Mouse (Mus musculus) kidney, embryonic 15.5 days (tissue): ENCODE measurements around the gene Nr5a1. TPM values are rescaled to one million over a fixed set of nuclear protein-coding genes. Genes with fewer than 3 reads are reported as not detected.

Experiments
- ATAC-seq: fragments of 200-750 bp; cut with Nextera tagmentation; replicated peaks from 2 replicates; pipeline ENCODE4 v1.8.0; 2017; ENCODE audit warnings: moderate TSS enrichment; ENCODE audit not compliant: low FRiP score
- H3K27ac ChIP-seq: fragments of 300-500 bp; sonication (generic); 2 replicates; pipeline ENCODE4 v1.5.1; 2015; ENCODE audit warnings: mild to moderate bottlenecking, inconsistent platforms
- H3K27me3 ChIP-seq: fragments of 300-500 bp; sonication (generic); 2 replicates; pipeline ENCODE4 v1.6.1; 2015; ENCODE audit warnings: inconsistent platforms
- H3K36me3 ChIP-seq: fragments of 300-500 bp; sonication (generic); 2 replicates; pipeline ENCODE4 v1.6.1; 2015; ENCODE audit warnings: inconsistent platforms
- H3K4me1 ChIP-seq: fragments of 300-500 bp; sonication (generic); 2 replicates; pipeline ENCODE4 v1.6.1; 2015; ENCODE audit warnings: inconsistent platforms
- H3K4me2 ChIP-seq: fragments of 300-500 bp; sonication (generic); 2 replicates; pipeline ENCODE4 v1.6.1; 2015; ENCODE audit warnings: moderate library complexity, mild to moderate bottlenecking, inconsistent platforms
- H3K4me3 ChIP-seq: fragments of 300-500 bp; sonication (generic); replicated peaks from 2 replicates; pipeline ENCODE4 v1.5.1; 2015; ENCODE audit warnings: mild to moderate bottlenecking, inconsistent platforms
- H3K9ac ChIP-seq: fragments of 300-500 bp; sonication (generic); 2 replicates; pipeline ENCODE4 v1.6.1; 2015; ENCODE audit warnings: mild to moderate bottlenecking, inconsistent platforms
- H3K9me3 ChIP-seq: fragments of 300-500 bp; sonication (generic); replicated peaks from 2 replicates; pipeline ENCODE4 v1.6.1; 2016; ENCODE audit warnings: inconsistent platforms
- WGBS: fragments of 180-500 bp; shearing (Covaris S2); methylation state at CpG from one replicate; pipeline ENCODE4 v1.1.7; 2015; ENCODE audit warnings: mixed read lengths; 5-methylcytosine and 5-hydroxymethylcytosine counted together
- polyA plus RNA-seq: library from polyadenylated mRNA; unstranded; fragments of >200 nt; fragmentation: Nextera tagmentation; extraction: Ambion mirVana; gene quantifications from 2 replicates; pipeline ENCODE4 v1.2.1, GENCODE M21; 2015

Gene Nr5a1
- polyA plus RNA-seq, 1 experiment from 2014 or later, result 3.4 TPM

DNA sequence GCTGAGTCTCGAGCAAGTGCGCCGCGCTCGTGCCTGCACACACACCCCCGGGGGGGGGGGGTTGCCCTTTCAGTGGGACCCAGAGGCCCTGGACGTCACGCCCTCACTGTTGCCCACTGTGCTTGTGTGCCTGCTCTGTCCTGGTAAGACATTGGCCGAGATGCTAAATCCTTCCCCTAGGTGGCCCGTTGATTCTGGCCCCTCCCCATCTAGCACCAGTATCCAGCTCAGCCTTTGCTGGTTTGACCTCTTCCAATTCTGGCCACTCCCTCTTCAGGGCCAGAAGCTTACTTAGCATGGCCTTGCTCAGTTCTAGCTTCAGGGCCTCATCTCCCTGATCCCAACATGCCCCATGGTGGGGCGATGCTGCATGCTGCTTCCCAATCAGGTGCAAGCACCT is 41.8 kb downstream of the Nr5a1 start:
- Histone ChIP-seq H3K9ac (no peak overlapping the region), H3K36me3 (no peaks in the 10 kb centered on the region), H3K9me3 (no peaks in the 10 kb centered on the region), H3K27ac (no peak overlapping the region), H3K4me2 (no peak overlapping the region), H3K27me3 (peaks cover 34% of the 10 kb centered on the region), H3K4me1 (peaks cover 8% of the 10 kb centered on the region), H3K4me3 (no peak overlapping the region)
- ATAC-seq, result no peak
- WGBS, result 66% methylated on average over 11 of the region's 11 CpGs

DNA sequence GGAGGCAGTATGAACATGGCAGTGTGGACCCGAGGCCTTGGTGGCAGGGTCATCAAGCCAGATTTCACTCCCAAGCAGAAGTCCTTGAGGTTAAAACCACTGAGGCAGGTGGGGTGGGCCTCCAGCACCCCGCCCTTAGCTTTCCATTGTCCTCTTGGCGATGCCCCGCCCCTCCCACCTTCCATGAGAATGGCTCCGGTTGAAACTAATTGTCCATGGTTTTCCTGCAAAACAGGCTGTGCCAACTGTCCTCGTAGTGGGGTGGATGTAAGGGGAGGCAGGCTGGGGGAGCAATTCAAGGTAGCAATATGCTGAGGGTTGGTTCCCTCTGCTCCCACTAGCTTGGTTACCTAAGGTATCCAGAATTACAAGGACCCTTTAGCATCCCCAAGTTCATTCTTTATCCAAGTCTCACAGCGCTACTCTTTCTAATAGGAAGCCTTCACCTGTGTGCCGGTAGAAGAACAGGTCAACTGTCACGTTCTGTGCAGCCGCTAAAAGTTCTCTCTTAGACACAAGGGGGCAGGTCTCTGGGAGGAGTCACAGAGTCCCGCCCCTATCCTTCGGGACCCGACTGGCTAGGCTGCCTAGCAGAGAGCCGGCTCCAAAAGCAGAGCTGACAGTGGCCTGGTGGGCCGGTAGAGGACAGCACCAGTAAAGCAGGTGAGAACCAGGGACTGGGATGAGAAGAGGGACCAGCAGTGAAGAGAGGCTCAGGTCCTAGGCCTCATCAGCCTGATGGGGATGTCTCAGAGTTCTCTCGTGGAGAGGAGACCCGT is 45.4 kb downstream of the Nr5a1 start:
- no peak overlapping the region for H3K4me3 ChIP-seq
- 12% methylated on average over 17 of the region's 17 CpGs for WGBS
- H3K27ac ChIP-seq, result no peak overlapping the region
- no peaks in the 10 kb centered on the region for H3K9me3 ChIP-seq
- peak; percentile 87 for ATAC-seq
- H3K4me1 ChIP-seq, result peaks cover 8% of the 10 kb centered on the region
- H3K36me3 ChIP-seq, result no peaks in the 10 kb centered on the region
- peaks cover 34% of the 10 kb centered on the region for H3K27me3 ChIP-seq
- H3K4me2 ChIP-seq, result peak overlapping the region; percentile 47
- H3K9ac ChIP-seq, result no peak overlapping the region

DNA sequence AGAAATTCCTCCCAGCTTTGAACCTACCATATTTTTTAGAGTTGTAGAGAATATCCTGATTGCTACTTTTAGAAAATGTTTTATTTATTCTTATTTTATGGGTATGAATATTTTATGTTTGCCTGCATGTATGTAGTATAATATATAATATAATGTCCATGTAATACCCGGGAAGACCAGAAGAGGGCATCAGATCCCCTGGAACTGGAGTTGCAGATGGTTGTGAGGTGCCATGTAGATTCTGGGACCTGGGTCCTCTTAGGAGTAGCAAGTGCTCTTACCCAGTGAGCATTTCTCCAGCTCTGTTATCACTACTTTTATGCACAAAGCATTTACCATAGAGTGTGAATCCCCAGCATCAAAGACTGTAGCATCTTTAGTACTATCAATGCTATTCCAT is 52.9 kb downstream of the Nr5a1 start:
- no peak overlapping the region for H3K9ac ChIP-seq
- WGBS, result 6% methylated on average over 1 of the region's 1 CpGs
- H3K36me3 ChIP-seq, result no peaks in the 10 kb centered on the region
- no peak overlapping the region for H3K4me2 ChIP-seq
- H3K9me3 ChIP-seq, result no peaks in the 10 kb centered on the region
- no peak overlapping the region for H3K4me3 ChIP-seq
- peaks cover 7% of the 10 kb centered on the region; the same call in 1 of the 2 replicates for H3K27me3 ChIP-seq
- no peak overlapping the region for H3K27ac ChIP-seq
- no peak for ATAC-seq
- H3K4me1 ChIP-seq, result no peaks in the 10 kb centered on the region

DNA sequence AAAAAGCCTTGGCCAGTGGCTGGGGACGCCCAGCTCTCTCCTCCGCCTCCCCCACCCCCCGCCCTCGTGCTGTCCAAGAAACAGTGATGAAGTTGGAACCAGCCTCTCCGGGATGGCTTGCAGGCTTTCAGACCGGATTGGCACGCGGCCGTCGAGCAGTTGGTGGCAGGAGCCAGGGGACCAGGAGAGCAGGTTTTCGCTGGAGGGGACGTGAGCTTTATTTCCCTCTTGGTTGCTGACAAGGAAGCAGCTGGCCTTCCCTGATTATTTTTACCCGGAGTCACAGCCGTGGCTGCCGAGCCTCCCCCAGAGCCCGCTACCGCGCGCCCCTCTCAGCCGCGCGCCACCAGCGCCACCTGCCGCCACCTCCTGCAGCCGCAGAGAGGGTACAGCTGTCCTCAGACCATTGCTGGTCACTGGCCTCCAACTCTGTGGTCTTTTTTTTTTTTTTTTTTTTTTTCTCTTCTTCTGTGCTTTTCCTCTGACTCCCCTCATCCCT is 56.0 kb downstream of the Nr5a1 start:
- Histone ChIP-seq H3K4me2 (peak overlapping the region; percentile 80), H3K27ac (no peak overlapping the region), H3K4me1 (no peaks in the 10 kb centered on the region), H3K27me3 (peaks cover 14% of the 10 kb centered on the region; the same call in 1 of the 2 replicates), H3K9ac (no peak overlapping the region), H3K36me3 (no peaks in the 10 kb centered on the region), H3K4me3 (peak overlapping the region; percentile 47), H3K9me3 (no peaks in the 10 kb centered on the region)
- WGBS, result under 1% methylated on average over 25 of the region's 25 CpGs
- peak; percentile 96 for ATAC-seq

DNA sequence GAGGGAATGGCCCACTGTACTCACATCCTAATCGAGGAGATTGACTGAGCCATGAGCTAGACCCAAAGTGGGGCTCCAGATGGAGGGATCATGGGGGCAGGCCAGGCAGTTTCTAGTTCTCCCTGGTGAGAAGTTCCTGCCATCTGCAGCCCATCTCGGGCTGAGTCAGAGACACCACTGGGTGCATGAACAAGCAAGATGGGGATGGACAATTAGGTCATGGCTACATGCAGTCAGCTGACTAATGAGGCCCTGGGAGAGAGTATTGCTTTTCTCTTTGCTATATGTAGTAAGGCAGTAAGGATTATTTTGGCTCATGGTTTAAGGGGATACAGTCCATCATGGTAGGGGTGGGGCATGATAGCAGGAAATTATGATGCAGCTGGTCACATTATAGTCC is 60.6 kb downstream of the Nr5a1 start:
- Histone ChIP-seq H3K4me2 (no peak overlapping the region), H3K4me3 (no peak overlapping the region), H3K9me3 (no peaks in the 10 kb centered on the region), H3K36me3 (no peaks in the 10 kb centered on the region), H3K27ac (no peak overlapping the region), H3K27me3 (peaks cover 20% of the 10 kb centered on the region; the same call in 1 of the 2 replicates), H3K4me1 (no peaks in the 10 kb centered on the region), H3K9ac (no peak overlapping the region)
- no peak for ATAC-seq
- WGBS, result 85% methylated on average over 2 of the region's 2 CpGs

DNA sequence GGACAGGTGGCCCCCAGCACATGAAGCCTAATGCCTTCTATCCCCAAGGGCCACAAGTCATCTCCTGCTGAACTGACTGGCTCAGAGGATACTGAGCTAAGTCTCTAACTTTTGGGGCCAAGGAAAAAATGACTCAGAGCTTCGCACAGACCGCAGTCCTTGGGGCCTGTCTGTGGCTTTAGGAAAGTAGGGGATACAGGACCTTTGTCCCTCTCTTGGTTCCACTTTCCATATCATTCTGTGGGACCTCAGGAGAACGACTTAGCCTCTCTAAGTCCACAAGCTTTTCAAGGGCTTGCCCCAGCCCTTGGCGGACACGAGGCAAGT is 61.1 kb downstream of the Nr5a1 start:
- WGBS, result 92% methylated on average over 5 of the region's 5 CpGs
- H3K36me3 ChIP-seq, result no peaks in the 10 kb centered on the region
- ATAC-seq, result no peak
- H3K27me3 ChIP-seq, result peaks cover 20% of the 10 kb centered on the region; the same call in 1 of the 2 replicates
- no peak overlapping the region for H3K4me3 ChIP-seq
- no peaks in the 10 kb centered on the region for H3K4me1 ChIP-seq
- no peak overlapping the region for H3K9ac ChIP-seq
- H3K9me3 ChIP-seq, result no peaks in the 10 kb centered on the region
- no peak overlapping the region for H3K27ac ChIP-seq
- H3K4me2 ChIP-seq, result no peak overlapping the region

DNA sequence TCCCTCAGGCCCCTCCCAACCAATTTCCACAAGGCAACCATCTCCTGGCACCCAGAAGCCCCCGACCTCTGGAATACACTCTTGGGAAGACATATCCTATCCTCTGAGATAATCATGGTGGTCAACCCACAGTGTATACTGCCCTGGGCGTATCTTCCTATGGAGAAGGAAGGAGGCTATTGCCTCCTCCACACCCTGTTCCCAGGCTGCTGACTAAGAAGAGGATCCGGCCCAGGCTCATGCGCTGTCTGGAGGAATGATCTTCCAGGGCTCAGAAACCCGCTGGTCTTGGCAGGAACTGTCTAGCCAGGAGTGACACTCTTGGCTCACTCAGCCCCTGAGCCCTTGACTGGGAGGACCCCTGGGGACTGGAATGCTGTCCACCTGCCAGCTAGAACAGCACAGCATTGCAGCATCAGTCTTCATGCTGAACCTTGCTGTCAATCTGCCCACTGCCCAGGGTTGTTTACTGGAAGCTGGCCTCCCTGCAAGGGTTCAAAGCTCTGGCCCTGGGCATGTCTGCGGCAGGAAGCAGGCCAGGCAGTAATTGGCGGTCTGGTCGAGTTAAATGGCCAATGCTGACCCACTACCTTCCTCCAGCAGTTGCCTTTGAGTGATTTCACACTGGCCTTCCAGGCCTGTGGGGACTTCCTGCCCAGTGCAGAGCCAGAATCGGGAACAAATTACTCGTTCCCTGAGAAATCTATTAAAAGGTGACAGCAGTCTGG is 61.6 kb downstream of the Nr5a1 start:
- H3K4me2 ChIP-seq, result no peak overlapping the region
- H3K27ac ChIP-seq, result no peak overlapping the region
- peaks cover 20% of the 10 kb centered on the region; the same call in 1 of the 2 replicates for H3K27me3 ChIP-seq
- H3K4me3 ChIP-seq, result no peak overlapping the region
- WGBS, result 55% methylated on average over 10 of the region's 10 CpGs
- H3K9me3 ChIP-seq, result no peaks in the 10 kb centered on the region
- no peaks in the 10 kb centered on the region for H3K4me1 ChIP-seq
- no peak for ATAC-seq
- no peaks in the 10 kb centered on the region for H3K36me3 ChIP-seq
- no peak overlapping the region for H3K9ac ChIP-seq

DNA sequence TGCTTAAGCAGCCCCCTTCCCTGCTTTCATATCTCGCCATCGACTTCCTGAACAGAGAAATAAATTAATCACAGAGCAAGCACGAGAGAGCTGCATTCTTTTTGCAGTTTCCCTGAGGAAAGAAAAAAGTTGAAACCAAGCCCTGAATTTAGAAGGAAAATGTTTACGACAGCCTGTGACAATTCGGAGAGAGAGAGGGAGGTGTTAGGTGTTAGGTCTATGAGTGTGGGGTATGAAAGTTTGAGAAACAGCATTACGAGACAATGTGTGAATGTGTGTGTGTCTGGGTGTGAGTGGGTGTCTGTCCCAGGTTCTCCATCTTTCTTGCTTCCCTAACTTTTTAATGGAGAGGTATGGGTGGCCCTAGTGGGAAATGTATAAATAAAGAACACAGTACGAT is 62.2 kb downstream of the Nr5a1 start:
- 64% methylated on average over 7 of the region's 7 CpGs for WGBS

DNA sequence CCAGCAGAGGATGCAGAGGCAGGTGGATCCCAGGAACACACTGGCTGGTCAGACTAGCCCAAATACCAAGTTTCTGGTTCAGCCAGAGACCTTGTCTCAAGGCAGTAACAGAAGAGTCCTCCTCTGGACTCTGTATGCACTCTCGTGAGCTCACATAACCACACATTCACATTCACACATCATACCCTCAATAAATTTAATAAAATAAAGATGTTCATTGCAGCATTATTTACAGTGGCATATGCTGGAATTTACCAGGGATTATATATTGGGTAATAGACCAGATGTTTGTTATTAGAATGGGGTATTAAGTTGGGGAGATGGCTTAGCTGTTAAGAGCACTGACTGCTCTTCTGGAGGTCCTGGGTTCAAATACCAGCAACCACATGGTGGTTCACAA is 64.0 kb downstream of the Nr5a1 start:
- Histone ChIP-seq H3K4me3 (no peak overlapping the region), H3K27ac (no peak overlapping the region), H3K27me3 (peaks cover 7% of the 10 kb centered on the region; the same call in 1 of the 2 replicates), H3K4me1 (no peaks in the 10 kb centered on the region), H3K4me2 (no peak overlapping the region), H3K9me3 (no peaks in the 10 kb centered on the region), H3K9ac (no peak overlapping the region), H3K36me3 (no peaks in the 10 kb centered on the region)
- WGBS, result 82% methylated on average over 1 of the region's 1 CpGs
- ATAC-seq, result no peak

More for the DNA sequence above, 62.2 kb downstream of the Nr5a1 start:
- H3K27me3 ChIP-seq, result peaks cover 20% of the 10 kb centered on the region; the same call in 1 of the 2 replicates
- no peak overlapping the region for H3K9ac ChIP-seq
- no peak overlapping the region for H3K27ac ChIP-seq
- H3K4me1 ChIP-seq, result no peaks in the 10 kb centered on the region
- no peaks in the 10 kb centered on the region for H3K36me3 ChIP-seq
- H3K9me3 ChIP-seq, result no peaks in the 10 kb centered on the region
- H3K4me2 ChIP-seq, result no peak overlapping the region
- ATAC-seq, result no peak
- H3K4me3 ChIP-seq, result no peak overlapping the region

DNA sequence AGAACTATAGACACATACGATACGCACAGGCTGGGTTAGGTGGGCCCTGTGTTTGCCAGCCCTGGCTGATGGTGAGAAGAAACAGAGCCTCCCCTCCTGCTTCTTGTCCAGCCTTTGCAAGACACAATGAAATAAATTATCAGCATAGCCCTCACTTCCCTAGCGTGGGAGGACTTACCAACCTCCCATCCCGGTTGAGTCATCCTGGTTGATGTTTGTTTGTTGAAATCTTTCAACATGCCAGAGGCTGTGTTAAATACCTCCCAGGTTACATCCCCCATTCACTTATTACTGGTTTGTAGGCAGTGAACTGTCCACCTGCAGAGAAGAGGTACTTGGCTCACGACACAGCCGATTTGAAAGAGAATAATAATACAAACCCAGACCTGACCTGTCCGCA is 66.7 kb downstream of the Nr5a1 start:
- no peak overlapping the region for H3K9ac ChIP-seq
- 71% methylated on average over 7 of the region's 7 CpGs for WGBS
- peaks cover 10% of the 10 kb centered on the region for H3K4me1 ChIP-seq
- H3K36me3 ChIP-seq, result no peaks in the 10 kb centered on the region
- no peak for ATAC-seq
- H3K27me3 ChIP-seq, result peaks cover 6% of the 10 kb centered on the region; the same call in 1 of the 2 replicates
- no peak overlapping the region for H3K4me2 ChIP-seq
- no peak overlapping the region for H3K4me3 ChIP-seq
- H3K9me3 ChIP-seq, result no peaks in the 10 kb centered on the region
- no peak overlapping the region for H3K27ac ChIP-seq

DNA sequence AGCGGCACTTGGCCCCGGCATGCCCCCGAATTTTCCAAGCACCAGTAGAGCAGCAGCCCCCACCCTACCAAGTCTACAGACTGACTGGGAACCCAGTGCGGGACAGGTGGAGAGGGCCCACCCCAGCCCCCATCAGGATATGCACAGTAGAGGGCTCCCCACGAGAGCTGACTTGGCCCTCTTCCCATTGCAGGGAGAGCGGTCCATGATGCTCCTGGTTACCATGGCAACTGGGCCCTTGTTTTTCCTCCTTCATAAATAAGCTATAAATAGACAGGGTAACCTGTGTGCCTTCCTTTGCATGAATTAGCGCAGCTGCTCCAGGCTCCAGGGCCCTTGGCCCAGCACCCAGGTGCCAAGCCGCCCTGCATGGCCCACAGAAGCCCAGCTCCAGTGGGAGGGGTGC is 67.1 kb downstream of the Nr5a1 start:
- no peak for ATAC-seq
- H3K27ac ChIP-seq, result no peak overlapping the region
- peaks cover 15% of the 10 kb centered on the region for H3K4me1 ChIP-seq
- 0 out of 2 replicates have a peak, but pooled peaks cover 3% of the 10 kb centered on the region for H3K36me3 ChIP-seq
- no peak overlapping the region for H3K9ac ChIP-seq
- no peaks in the 10 kb centered on the region for H3K9me3 ChIP-seq
- H3K27me3 ChIP-seq, result peaks cover 3% of the 10 kb centered on the region; the same call in 1 of the 2 replicates
- no peak overlapping the region for H3K4me3 ChIP-seq
- H3K4me2 ChIP-seq, result no peak overlapping the region
- WGBS, result 62% methylated on average over 8 of the region's 8 CpGs

DNA sequence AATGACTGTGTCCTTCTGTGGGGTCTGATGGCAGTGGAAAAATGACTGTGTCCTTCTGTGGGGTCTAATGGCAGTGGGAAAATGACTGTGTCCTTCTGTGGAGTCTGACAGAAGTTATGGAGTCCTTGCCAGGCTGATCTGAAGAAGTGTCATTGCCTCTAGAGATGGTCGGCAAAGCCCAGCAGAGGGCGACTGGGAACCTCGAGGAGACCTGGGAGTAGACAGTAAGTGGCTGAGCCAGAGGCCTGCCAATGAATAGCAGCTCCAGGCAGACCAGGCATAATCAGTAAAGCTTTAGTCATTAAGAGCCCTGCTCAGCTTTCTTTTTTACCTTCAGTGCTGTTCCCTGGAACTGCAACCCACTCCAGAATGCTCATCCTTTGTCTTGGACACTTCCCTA is 68.4 kb downstream of the Nr5a1 start:
- 0 out of 2 replicates have a peak, but pooled peaks have one; percentile 61 for ATAC-seq

More for the DNA sequence above, 68.4 kb downstream of the Nr5a1 start:
- Histone ChIP-seq H3K9ac (no peak overlapping the region), H3K4me1 (peaks cover 15% of the 10 kb centered on the region), H3K4me3 (no peak overlapping the region), H3K9me3 (no peaks in the 10 kb centered on the region), H3K36me3 (peaks cover 16% of the 10 kb centered on the region), H3K27ac (no peak overlapping the region), H3K4me2 (no peak overlapping the region), H3K27me3 (no peaks in the 10 kb centered on the region)
- WGBS, result 2% methylated on average over 3 of the region's 3 CpGs
